Comparison of ENCODE assay signal across 22 mouse cellular contexts in genomic region chr2:76512888-76513287, GRCm38 (mm10).
DNase-seq lines count a peak whose midpoint lies in the region; ATAC-seq and TF ChIP-seq lines count a peak whose summit lies in the region.
"Had no signal": no experiment of that assay in that cellular context is flagged by ENCODE, and none has a peak within 500 bp of the region (broad histone marks: within the 10 kb centered on the region; RNA-seq: fewer than 3 reads in every experiment).

No protein-coding gene starts in this region.

- no peaks in the 10 kb centered on the region for H3K4me1 ChIP-seq in lung, embryonic 16.5 days (replicated peaks; ENCODE audit: control insufficient read depth, insufficient read depth, low read length)
- no peaks in the 10 kb centered on the region for H3K4me1 ChIP-seq in lung, adult 2 months (ENCODE audit: control insufficient read depth, insufficient read depth, low read length)
- no peaks in the 10 kb centered on the region for H3K4me1 ChIP-seq in midbrain, embryonic 11.5 days (ENCODE audit: control insufficient read depth, insufficient read depth, low read length)
- H3K4me1 ChIP-seq in midbrain, embryonic 13.5 days (replicated peaks) = no peaks in the 10 kb centered on the region
- H3K4me1 ChIP-seq: embryonic facial prominence, embryonic 12.5 days; embryonic facial prominence, embryonic 15.5 days; hindbrain, embryonic 12.5 days had no signal

- TF ChIP-seq POLR2A in lung, adult 2 months (IDR thresholded peaks at IDR 0.05; ENCODE audit: borderline replicate concordance, extremely low read depth, low read depth, low read length) = no peak

- no peaks in the 10 kb centered on the region for H3K36me3 ChIP-seq in lung, embryonic 16.5 days (ENCODE audit: control insufficient read depth, insufficient read depth, low read length)
- no peaks in the 10 kb centered on the region for H3K36me3 ChIP-seq in midbrain, embryonic 11.5 days (ENCODE audit: control insufficient read depth, insufficient read depth, low read length)
- H3K36me3 ChIP-seq in midbrain, embryonic 13.5 days = no peaks in the 10 kb centered on the region
- H3K36me3 ChIP-seq: embryonic facial prominence, embryonic 12.5 days; embryonic facial prominence, embryonic 15.5 days; hindbrain, embryonic 12.5 days; hindbrain, embryonic 15.5 days had no signal

- TF ChIP-seq CTCF in lung, adult 2 months (IDR thresholded peaks at IDR 0.05; ENCODE audit: insufficient read depth, low read length) = no peak

- no peak overlapping the region for H3K9ac ChIP-seq in lung, embryonic 16.5 days (ENCODE audit: low read length)
- H3K9ac ChIP-seq in midbrain, embryonic 11.5 days (ENCODE audit: low read length) = no peak overlapping the region
- H3K9ac ChIP-seq in midbrain, embryonic 13.5 days (replicated peaks) = no peak overlapping the region
- H3K9ac ChIP-seq: embryonic facial prominence, embryonic 12.5 days; embryonic facial prominence, embryonic 15.5 days; forebrain, postnatal 0 days; hindbrain, embryonic 12.5 days; hindbrain, embryonic 15.5 days had no signal

- no peaks in the 10 kb centered on the region for H3K9me3 ChIP-seq in lung, embryonic 16.5 days (ENCODE audit: control insufficient read depth, low read length)
- H3K9me3 ChIP-seq in midbrain, embryonic 11.5 days (ENCODE audit: control insufficient read depth, low read length) = no peaks in the 10 kb centered on the region
- no peaks in the 10 kb centered on the region for H3K9me3 ChIP-seq in midbrain, embryonic 13.5 days
- H3K9me3 ChIP-seq: embryonic facial prominence, embryonic 12.5 days; embryonic facial prominence, embryonic 15.5 days; hindbrain, embryonic 12.5 days; hindbrain, embryonic 15.5 days had no signal

- DNase-seq in adrenal gland, adult (ENCODE audit: inconsistent age in 2 of 2, low spot score in 1 of 2) = peak; percentile 27 to 77
- DNase-seq in adrenal gland, postnatal 14 days = no peak
- DNase-seq in lung, adult 2 months = no peak
- peak; percentile 70 for DNase-seq in midbrain, embryonic 11.5 days (ENCODE audit: low spot score, missing footprints)
- DNase-seq: adrenal gland, postnatal 10 days; cerebellum, adult 11 months; cerebellum, adult 2 months; cerebellum, adult 9-11 months; cerebellum, postnatal 25 days; forebrain, postnatal 0 days; gastrocnemius, adult 2 months; gastrocnemius, postnatal 14 days; heart, adult 11 months had no signal

- no peak overlapping the region for H3K4me2 ChIP-seq in lung, embryonic 16.5 days (ENCODE audit: low read depth, low read length)
- no peak overlapping the region for H3K4me2 ChIP-seq in midbrain, embryonic 11.5 days
- no peak overlapping the region for H3K4me2 ChIP-seq in midbrain, embryonic 13.5 days (replicated peaks)
- H3K4me2 ChIP-seq: embryonic facial prominence, embryonic 12.5 days; embryonic facial prominence, embryonic 15.5 days; heart, embryonic 11.5 days; hindbrain, embryonic 12.5 days; hindbrain, embryonic 15.5 days had no signal

- 46% methylated on average over 6 of the region's 6 CpGs for WGBS in lung, embryonic 16.5 days
- 56% methylated on average over 6 of the region's 6 CpGs for WGBS in lung, adult 2 months
- 80% methylated on average over 6 of the region's 6 CpGs for WGBS in midbrain, embryonic 11.5 days
- 82% methylated on average over 6 of the region's 6 CpGs for WGBS in midbrain, embryonic 13.5 days

- H3K27ac ChIP-seq in lung, embryonic 16.5 days (ENCODE audit: low read length) = peak overlapping the region; percentile 15
- no peak overlapping the region for H3K27ac ChIP-seq in midbrain, embryonic 11.5 days (ENCODE audit: low read depth, low read length)
- no peak overlapping the region for H3K27ac ChIP-seq in midbrain, embryonic 13.5 days
- H3K27ac ChIP-seq: embryonic facial prominence, embryonic 12.5 days; embryonic facial prominence, embryonic 15.5 days; gastrocnemius, adult 2 months; hindbrain, embryonic 12.5 days; hindbrain, embryonic 15.5 days had no signal

- no peaks in the 10 kb centered on the region for H3K27me3 ChIP-seq in lung, embryonic 16.5 days (ENCODE audit: control insufficient read depth, insufficient read depth, low read depth, low read length)
- no peaks in the 10 kb centered on the region for H3K27me3 ChIP-seq in midbrain, embryonic 11.5 days (ENCODE audit: control insufficient read depth, insufficient read depth, low read length)
- H3K27me3 ChIP-seq in midbrain, embryonic 13.5 days = no peaks in the 10 kb centered on the region
- H3K27me3 ChIP-seq: embryonic facial prominence, embryonic 12.5 days; embryonic facial prominence, embryonic 15.5 days; hindbrain, embryonic 12.5 days; hindbrain, embryonic 15.5 days had no signal

- no peak overlapping the region for H3K4me3 ChIP-seq in lung, embryonic 16.5 days (ENCODE audit: low read length)
- no peak overlapping the region for H3K4me3 ChIP-seq in lung, adult 2 months (replicated peaks; ENCODE audit: extremely low read depth, low read depth, low read length)
- H3K4me3 ChIP-seq in midbrain, embryonic 11.5 days (ENCODE audit: low read depth, low read length) = no peak overlapping the region
- no peak overlapping the region for H3K4me3 ChIP-seq in midbrain, embryonic 13.5 days (replicated peaks)
- H3K4me3 ChIP-seq: embryonic facial prominence, embryonic 12.5 days; embryonic facial prominence, embryonic 15.5 days; gastrocnemius, adult 2 months; hindbrain, embryonic 12.5 days; hindbrain, embryonic 15.5 days had no signal

- ATAC-seq in lung, embryonic 16.5 days (ENCODE audit: low read depth) = peak; percentile 31; the same call in 1 of the 2 replicates
- no peak for ATAC-seq in midbrain, embryonic 11.5 days (ENCODE audit: low FRiP score)
- no peak for ATAC-seq in midbrain, embryonic 13.5 days
- ATAC-seq: activated CD4-positive, CD25-positive, alpha-beta regulatory T cell, adult 4 months; forebrain, embryonic 14.5 days; forebrain, postnatal 0 days had no signal

Comparison
In these comparisons a context has a peak if more than half of its experiments do, and no peak if none do; other contexts are left out.
1. DNase-seq: peak in adrenal gland, adult (2 of 2) and midbrain, embryonic 11.5 days (single experiment); none in adrenal gland, postnatal 14 days (single experiment) and lung, adult 2 months (single experiment).